Mouse (Mus musculus): ENCODE results near the gene Zfp772.
"Not testable (repeated sequence)": the region's sequence is repeated elsewhere in the genome, so short reads cannot be mapped to it uniquely, and the experiment has no call there.

Zfp772 gene

GRCm38 (mm10) chr7:7209313-7210151 lies at the start of gene Zfp772:
Zfp772 (minus strand) TSS chr7:7209998.
- DNase-seq (ENCODE audit: low read depth), result peak; percentile 26

GRCm38 (mm10) chr7:7247228-7247627 lies 37.4 kb upstream of the Zfp772 start, which contains the start of gene Vmn2r29:
Vmn2r29 (minus strand) TSS chr7:7247328.
- not testable (repeated sequence) for DNase-seq (ENCODE audit: low read depth)

DNA sequence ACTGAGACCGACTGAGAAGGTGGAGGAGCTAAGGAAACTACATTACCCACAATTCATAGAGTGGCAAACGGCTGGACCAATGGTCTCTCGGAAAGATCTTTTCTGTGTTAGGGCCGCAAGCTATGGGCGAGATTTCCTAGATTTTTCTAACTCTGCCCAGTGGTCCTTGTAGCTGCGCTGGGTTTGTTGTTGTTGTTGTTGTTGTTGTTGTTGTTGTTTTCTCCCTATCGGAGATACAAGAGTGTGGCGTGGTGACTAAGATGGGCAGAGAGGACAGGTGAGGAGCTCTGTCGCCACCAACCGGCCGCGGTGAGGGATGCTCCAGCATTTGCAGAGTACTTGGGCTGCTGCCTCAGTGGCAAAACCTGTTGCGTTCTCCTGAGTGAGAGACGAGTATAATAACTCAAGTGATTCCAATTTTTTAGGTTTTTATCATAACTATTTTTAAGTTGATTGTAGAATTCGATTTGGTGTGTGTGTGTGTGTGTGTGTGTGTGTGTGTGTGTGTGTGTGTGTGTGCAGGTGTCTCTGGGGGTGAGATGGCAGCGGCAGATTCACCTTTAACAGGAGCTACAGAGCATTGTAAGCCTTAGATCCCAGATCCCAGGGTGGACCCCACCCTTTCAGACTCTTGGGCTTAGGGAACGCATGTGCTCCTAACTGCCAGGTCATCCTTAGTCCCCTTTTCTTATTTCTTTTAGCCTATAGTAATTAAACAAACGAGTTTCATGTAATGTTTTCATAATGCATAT lies 21.4 kb downstream of the Zfp772 start:
- DNase-seq (ENCODE audit: low read depth), result peak; percentile 49

DNA sequence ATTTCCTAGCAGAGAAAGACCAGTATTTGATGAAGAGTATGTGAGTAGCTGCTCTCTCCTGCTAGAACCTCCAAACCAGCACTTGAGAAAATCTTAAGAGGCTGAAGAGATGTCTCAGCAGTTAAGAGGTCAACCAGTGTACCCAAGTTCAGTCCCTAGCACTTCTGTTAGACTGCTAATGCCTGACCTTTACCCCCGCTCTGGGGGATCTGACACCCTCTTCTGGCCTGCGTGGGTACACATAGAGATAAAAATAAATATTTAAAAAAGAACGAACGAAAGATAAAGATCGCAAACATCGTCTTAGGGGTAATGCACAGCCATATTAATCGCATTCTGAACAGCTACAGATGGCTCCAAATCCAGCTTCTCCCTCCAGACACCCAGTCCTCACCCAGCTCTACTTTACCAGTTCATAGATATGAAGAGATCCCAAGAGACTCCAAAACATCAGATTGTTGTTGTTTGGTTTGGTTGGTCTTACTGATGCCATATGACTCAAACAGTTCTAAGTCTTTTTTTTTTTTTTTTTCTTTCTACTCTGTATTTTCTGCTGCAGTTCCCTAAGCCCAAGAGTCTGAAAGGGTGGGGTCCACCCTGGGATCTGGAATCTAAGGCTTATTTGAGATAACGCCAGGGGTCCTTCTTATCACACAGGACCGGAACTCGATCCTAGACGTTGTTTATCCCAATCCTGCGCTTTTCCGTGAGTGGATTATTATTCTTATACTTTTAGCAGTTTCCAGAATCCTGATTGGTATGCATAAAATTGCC lies 22.2 kb downstream of the Zfp772 start:
- no peak for DNase-seq (ENCODE audit: low read depth)

GRCm38 (mm10) chr7:7185897-7186296 lies 23.9 kb downstream of the Zfp772 start:
- no peak for DNase-seq (ENCODE audit: low read depth)

- peak; percentile 39 for DNase-seq (ENCODE audit: low read depth)
Observed at GRCm38 (mm10) chr7:7171227-7172147, 38.3 kb downstream of the Zfp772 start, which contains the start of gene Zfp418. Zfp418 (plus strand) TSS chr7:7171330.

Data from fibroblast of lung, adult 2 months (primary cell).